Mouse (Mus musculus) layer of hippocampus, postnatal 14 days (tissue): Measurements from ENCODE around the gene Wnk2. TPM values are rescaled to one million over a fixed set of nuclear protein-coding genes. Genes with fewer than 3 reads are reported as not detected.
A peak's percentile ranks its signal among the peaks of the same experiment; 100 is the strongest.

ENCODE experiments used
- DNase-seq, 2 experiments: peaks; one replicate each; pipeline ENCODE4 v3.0.0; 2021 to 2022; ENCODE audit warnings: low spot score in 2 of 2, mixed read lengths in 1 of 2
- long read RNA-seq, 2 experiments: library from polyadenylated mRNA; stranded (forward); transcript quantifications; one replicate each; pipeline ENCODE4 v2.0.0; 2021
- total RNA-seq, 2 experiments: library from RNA; stranded (reverse); gene quantifications; 2 replicates each; pipeline ENCODE4 v1.2.3; 2021

Wnk2 gene
- 10 to 100 TPM; 91.9 to 99.8 TPM for total RNA-seq
- long read RNA-seq, experiment 1, partial matches to known transcripts = 22 of 35 reads
- long read RNA-seq, experiment 1, other reads (novel, unspliced or antisense) = 12 of 35 reads
- long read RNA-seq, experiment 2, partial matches to known transcripts = 24 of 34 reads
- long read RNA-seq, experiment 2, other reads (novel, unspliced or antisense) = 10 of 34 reads

GRCm38 (mm10) chr13:49147858-49148226 lies at the start of gene Wnk2:
Gene Wnk2 (minus strand): TSS chr13:49148014.
- DNase-seq = peak; percentile 78 to 81

GRCm38 (mm10) chr13:49196766-49197165 lies 49.0 kb upstream of the Wnk2 start:
- DNase-seq = peak in 1 of 2 experiments; percentile 73

DNA sequence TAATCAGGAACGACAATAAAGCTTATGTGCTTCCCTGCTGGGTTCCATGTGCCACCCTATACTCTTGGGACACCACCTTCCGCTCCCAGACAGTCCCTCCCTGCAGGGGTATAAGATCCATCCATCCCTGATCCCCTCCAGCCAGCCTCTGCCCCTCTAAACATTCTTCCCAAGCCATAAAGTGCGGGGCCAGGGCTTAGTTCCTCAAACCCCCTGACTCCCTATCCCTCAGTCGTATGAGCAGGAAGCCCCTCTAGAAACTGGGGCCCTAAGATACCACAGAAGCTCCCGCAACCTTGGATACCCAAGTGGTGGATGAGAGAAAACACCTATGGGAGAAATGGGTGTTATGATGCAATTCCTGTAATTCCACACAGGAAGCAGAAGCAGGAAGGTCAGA lies 48.4 kb upstream of the Wnk2 start:
- DNase-seq = no peak

DNA sequence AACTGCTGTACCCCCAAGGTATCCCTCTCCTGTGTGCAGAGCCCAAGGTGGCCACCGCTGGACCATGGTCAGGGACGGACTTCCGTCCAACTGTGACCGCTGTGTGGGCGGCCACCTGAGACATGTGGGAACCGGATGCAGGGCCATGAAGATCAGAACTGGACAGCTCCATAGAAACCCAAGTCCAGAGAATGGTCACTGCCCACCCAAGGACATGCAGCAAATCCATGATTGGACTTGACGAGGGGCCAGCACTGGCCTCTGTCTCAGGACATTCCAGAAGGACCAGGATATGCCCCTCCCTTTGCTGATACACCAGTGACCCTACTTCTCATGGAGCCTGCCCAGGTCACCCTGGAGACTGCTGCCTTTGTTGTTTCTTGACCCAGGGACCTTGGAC lies 47.8 kb upstream of the Wnk2 start:
- DNase-seq = no peak

- no peak for DNase-seq
Measured at GRCm38 (mm10) chr13:49194811-49195210, 47.0 kb upstream of the Wnk2 start.

- DNase-seq = no peak
Measured at GRCm38 (mm10) chr13:49193650-49194049, 45.8 kb upstream of the Wnk2 start.

- no peak for DNase-seq
Measured at GRCm38 (mm10) chr13:49192156-49192855, 44.5 kb upstream of the Wnk2 start.

GRCm38 (mm10) chr13:49191673-49192035 lies 43.8 kb upstream of the Wnk2 start:
- DNase-seq = no peak

DNA sequence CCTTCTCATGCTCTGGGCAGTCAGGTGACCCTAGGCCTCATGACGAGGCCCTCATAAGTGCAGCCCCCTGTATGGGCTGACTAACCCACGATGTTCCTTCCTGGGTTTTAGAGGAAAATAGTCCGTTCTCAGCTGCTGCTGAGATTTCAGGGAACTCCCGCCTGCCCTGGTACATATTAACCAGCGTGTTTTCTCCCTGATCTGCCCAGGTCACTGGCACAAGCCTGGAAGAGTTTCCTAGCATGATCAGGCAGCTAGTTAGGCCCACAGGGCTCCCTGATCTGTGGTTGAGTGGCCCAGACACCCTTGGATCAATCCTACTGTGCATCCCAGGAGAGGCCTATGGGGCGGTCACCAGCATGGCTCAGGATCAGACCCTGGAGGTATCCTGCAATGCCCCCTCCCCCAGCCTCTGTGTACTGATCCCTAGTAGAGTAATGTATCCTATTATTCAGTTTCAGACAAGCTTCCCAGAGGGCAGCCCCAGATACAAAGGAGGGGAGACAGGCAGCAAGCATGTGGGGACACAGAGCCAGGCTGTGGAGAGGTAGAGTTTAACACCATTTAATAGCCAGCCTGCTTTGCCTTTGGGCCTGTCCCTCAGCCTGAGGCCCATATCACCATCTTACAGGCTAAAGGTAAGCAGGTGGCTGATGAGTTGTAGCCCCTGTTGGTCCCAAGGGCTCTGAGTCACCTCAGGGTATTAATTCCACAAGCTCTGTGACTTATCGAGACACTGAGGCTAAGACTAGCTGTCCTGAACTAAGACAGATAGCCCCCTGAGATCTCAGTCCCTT lies 43.3 kb upstream of the Wnk2 start:
- no peak for DNase-seq

- DNase-seq = no peak
Measured at GRCm38 (mm10) chr13:49189970-49190870, 42.4 kb upstream of the Wnk2 start.

DNA sequence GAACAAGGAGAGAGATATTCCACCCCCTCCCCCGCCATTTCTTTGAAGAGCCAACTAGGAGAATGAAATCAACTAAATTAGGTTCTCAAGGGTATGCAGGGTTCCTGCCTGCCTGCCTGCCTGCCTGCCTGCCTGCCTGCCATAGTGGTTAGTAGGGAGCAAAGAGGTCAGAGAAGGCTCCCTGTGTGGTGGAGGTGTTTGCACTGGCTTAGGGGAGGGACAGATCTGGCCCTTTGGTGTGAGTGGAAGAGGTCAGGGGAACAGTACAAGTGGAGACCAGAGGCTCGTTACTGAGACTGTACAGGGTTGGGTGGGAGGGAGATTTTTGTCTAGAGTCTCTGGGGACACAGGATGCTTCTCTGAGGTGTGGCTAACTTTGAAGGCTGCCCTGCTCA lies 41.1 kb upstream of the Wnk2 start:
- DNase-seq = no peak

DNA sequence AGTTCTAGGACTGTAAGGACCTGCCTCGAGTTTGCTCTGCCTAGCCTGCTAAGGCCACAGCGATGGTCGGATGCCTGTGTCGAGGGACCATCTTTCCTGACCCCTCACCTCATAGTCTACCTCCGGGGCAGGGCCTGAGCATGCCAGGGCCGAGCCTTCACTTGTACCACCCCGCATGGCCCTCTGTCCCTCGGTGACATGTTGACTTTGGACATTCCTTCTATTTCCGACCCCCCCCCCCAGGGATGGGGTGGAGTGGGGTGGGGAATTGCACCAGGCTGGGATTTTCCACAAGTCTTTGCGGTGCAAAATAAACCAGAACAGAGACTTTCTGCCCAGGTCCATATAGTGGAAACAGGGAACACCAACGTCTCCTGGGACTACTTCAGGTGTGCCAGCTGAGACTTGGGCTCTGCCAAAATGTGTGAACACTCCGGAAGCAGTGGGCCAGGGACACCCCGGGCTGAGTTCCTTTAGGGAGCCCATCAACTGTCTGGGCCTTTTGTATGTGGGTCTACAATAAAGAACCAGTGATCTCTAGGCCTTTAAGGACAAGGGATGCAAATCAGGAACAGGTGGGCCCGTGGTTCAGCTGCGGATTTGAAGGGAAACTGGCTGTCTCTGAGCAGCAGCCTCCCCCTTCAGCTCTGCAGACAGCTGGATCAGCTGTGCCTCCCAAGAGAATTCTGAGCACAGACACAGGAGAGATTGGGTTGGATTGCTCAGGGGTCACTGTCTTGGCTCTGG lies 40.6 kb upstream of the Wnk2 start:
- no peak for DNase-seq

DNA sequence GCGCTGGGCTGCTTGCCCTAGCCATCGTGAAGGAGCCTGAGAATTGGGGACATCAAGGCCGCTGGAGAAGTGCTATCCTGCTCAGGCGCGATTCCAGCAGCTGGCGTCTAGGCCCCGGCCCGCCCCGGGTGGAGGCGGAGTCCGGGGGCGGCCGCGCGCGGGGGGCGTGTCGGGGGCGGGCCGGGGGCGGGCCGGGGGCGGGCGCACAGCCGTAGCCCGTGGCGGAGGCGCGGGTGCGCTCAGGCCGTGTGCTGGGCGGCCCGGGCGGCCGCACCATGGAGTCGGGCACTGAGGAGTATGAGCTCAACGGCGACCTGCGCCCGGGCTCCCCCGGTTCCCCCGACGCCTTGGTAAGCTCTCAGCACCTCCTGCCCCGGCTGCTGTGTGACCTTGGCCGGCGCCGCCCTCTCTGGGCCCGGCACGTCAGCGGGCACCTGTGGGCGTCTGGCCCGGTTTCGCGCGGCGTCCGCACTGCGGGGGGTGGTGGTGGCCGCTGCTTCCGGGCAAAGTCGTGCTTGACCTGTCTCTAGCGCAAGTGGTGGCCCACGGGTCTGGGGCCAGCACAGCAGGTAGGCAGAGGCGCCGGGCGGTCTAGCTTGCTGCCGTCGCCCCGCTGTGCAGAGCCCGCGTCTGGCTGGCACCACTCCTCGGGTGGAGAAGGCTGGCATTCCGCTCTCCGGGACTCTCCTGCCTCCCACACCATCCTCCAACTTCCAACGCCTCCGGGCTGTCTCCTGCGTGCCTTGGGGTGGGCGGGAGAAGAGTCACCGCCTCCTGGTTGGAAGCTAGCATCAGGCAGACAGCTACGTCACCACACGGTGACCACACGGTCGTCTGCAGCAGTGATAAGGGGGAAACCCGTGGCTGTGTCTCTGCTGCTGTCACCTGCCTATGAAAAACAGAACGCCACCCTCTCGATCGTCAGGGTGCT lies 39.7 kb upstream of the Wnk2 start, which contains the start of gene Ninj1:
Gene Ninj1, plus strand, starts transcription at position 198 of the 931 bp plus-strand sequence.
- DNase-seq = peak; percentile 59 to 74

DNA sequence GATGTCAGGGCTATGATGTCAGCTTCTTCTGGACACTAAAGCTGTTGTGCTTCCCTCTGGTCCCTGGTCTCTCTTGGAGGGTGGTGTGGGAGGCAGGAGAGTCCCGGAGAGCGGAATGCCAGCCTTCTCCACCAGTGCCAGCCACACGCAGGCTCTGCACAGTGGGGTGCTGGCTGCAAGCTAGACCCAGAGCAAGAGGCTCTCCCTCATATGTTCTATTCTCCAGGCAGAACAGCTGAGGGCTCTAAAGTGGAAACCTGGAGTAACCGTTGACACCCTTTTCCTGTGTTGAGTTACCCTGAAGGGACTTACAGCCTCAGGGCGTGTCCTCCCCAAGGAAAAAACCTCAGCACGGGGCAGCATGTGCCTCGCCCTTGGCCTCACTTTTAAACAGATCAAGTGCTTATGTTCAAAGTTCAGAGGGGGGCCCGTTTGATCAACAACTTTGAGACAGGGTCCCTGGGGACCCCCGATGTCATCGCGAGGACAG lies 39.0 kb upstream of the Wnk2 start:
- DNase-seq = no peak

DNA sequence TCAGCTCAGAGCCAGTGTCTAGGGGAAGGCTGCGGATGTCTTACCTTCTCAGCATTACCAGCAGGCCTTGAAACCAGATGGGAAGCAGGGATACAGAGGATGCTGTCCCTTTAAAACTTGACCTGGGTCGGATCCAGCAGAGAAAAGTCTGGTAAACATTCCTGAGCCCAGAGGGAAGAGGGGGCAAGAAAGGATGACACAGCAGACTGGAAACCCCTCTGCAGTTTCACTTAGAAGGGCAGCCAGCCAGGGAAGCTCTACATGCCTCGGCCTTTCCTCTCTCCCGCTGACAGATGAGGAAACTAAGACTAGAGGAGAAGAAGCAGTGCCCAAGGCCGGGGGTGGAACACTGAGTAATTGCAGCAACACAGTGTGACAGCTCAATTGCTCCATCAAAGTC lies 35.8 kb upstream of the Wnk2 start:
- DNase-seq = no peak

- no peak for DNase-seq
Measured at GRCm38 (mm10) chr13:49183161-49183560, 35.3 kb upstream of the Wnk2 start.

DNA sequence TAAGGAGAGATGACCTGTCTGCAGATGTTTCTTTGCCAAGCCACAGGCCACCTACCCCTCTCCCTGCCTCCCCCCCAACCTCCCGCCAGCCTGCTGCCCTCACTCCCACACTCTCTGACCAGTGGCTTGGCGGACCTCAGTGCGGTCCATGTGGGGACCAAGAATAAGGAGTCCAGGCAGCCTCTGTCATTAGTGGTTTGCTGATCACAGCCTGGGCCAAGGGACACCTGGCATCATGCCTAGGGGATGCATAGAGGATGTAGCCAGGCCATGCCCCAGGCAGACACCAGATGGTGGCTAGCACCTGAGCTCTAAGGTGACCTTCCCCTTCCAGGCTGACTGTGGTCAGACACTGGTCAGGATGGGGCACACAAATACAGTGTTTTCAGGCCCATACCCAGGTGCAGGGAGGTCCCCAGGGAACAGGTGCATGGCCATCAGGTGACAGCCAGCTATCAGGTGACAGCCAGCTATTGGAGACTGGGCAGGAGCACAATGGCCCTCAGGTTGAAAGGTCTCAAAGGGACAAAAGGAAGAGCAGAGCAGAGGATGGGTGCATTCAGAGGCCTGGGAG lies 33.7 kb upstream of the Wnk2 start:
- DNase-seq = no peak

DNA sequence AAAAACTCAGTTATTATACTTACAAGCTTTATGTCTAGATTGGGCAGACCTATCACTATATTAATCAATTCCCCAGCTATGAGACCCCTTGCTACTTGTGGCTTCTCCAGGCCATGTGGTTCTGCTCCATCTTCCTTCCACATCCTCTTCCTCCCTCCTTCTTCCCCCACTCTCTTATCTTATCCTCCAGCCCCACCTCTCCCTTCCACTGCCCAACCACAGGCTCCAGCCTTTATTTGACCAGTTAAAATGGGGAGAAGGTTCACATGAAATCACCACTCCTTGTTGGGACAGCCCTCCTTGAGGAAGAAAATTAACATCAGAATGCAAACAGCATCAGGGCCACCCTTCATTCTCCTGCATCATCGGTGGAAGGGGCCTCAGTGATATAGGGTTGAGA lies 32.9 kb upstream of the Wnk2 start:
- DNase-seq = no peak

GRCm38 (mm10) chr13:49180274-49180673 lies 32.5 kb upstream of the Wnk2 start:
- DNase-seq = no peak
